Mouse (Mus musculus): ENCODE results near the gene Gpr162.

GRCm38 (mm10) chr6:124831649-124832048 lies 32.1 kb downstream of the Gpr162 start:
- no peak for TF ChIP-seq POLR2A (IDR thresholded peaks at IDR 0.05; ENCODE audit: low read depth, low read length)
- no peak for TF ChIP-seq CTCF (conservative IDR thresholded peaks at IDR 0.05; ENCODE audit: insufficient read depth, insufficient read length, low read depth, low read length)

All from kidney, adult 2 months (tissue).